Mouse (Mus musculus) liver, adult 2 months (tissue): ENCODE measurements around the gene Slc35g1.

Source experiments
- CTCF ChIP-seq: fragments of 200-500 bp; IDR thresholded peaks from 2 replicates; pipeline ENCODE4 v1.5.1; 2011; ENCODE audit warnings: low read depth, low read length, control low read depth
- POLR2A ChIP-seq: fragments of 200-500 bp; IDR thresholded peaks from 2 replicates; pipeline ENCODE4 v1.6.1; 2011; ENCODE audit warnings: low read length, control low read depth; ENCODE audit not compliant: insufficient read depth; ENCODE audit errors: extremely low read depth

DNA sequence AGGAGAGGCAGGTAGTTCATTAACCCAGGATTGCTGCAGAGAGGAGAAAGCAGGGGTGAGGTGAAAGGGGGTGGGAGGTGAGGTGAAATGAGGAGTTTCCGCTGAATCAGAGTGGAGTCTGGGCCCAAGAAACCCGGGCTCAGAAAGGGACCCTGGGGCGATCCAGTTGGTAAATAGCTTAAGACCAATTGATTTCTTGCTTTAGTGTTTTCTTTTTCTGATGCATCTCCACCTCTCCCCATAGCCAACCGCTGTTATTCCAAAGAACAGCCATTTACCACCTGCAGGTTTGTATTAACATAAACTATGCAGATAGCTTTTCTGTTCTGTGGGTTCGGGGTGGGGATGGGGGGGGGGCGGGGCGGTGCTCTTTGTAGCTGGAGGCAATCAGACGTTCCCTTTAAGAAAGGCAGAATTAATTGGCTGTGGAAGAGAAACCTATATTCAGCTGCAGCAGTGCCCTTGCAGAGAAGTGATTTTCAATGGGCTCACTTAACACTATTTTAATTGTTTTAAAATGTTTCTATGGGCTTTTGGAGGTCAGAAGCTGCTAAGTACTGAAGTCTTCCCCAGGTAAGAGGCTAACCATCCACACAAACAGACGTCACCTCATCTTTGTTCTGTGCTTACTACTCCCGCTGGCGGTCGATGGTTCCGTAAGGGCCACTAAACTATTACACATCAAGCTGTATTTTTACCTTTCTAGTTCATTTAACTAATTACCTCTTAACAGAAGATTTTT lies 47.3 kb upstream of the Slc35g1 start:
- no peak for TF ChIP-seq CTCF
- no peak for TF ChIP-seq POLR2A
